Mouse (Mus musculus) hematopoietic stem cell, adult 5-6 weeks (primary cell): Measurements from ENCODE around the gene Klhdc7a. TPM values are rescaled to one million over a fixed set of nuclear protein-coding genes. Genes with fewer than 3 reads are reported as not detected.

ENCODE experiments used
- ATAC-seq, 2 experiments: fragments of 125-278 bp in 1 of 2; replicated peaks in 1 of 2; 2 replicates each; pipeline ENCODE4 v1.8.0; 2016 to 2017; ENCODE audit warnings: inconsistent platforms in 2 of 2, mild to moderate bottlenecking in 2 of 2, moderate number of reproducible peaks in 2 of 2, low read depth in 1 of 2, moderate TSS enrichment in 1 of 2; ENCODE audit not compliant: low FRiP score in 2 of 2, poor library complexity in 2 of 2, severe bottlenecking in 2 of 2, insufficient read depth in 1 of 2, low TSS enrichment in 1 of 2
- total RNA-seq: library from RNA; stranded (forward); fragments of 172-1452, 232-1000 nt; gene quantifications from 2 replicates; pipeline ENCODE4 v1.2.3, GENCODE M21; 2017

Klhdc7a gene
- total RNA-seq, result not detected in 2 replicates

- ATAC-seq, result no peak
Observed at GRCm38 (mm10) chr4:139967922-139968321, at the start of gene Klhdc7a. TSS of gene Klhdc7a (minus strand) at chr4:139968026.

- ATAC-seq, result no peak
Observed at GRCm38 (mm10) chr4:140015916-140016315, 48.1 kb upstream of the Klhdc7a start.

GRCm38 (mm10) chr4:140010728-140011470 lies 43.1 kb upstream of the Klhdc7a start:
- no peak for ATAC-seq

- ATAC-seq, result no peak
Observed at GRCm38 (mm10) chr4:140004932-140005331, 37.1 kb upstream of the Klhdc7a start.

GRCm38 (mm10) chr4:140004170-140004569 lies 36.3 kb upstream of the Klhdc7a start:
- ATAC-seq, result no peak

- ATAC-seq, result no peak
Observed at GRCm38 (mm10) chr4:140002069-140002468, 34.2 kb upstream of the Klhdc7a start.

- ATAC-seq, result no peak
Observed at GRCm38 (mm10) chr4:140000911-140001310, 33.1 kb upstream of the Klhdc7a start.

GRCm38 (mm10) chr4:139999033-139999432 lies 31.2 kb upstream of the Klhdc7a start:
- no peak for ATAC-seq

- ATAC-seq, result no peak
Observed at GRCm38 (mm10) chr4:139995659-139996058, 27.8 kb upstream of the Klhdc7a start.

GRCm38 (mm10) chr4:139993111-139993755 lies 25.4 kb upstream of the Klhdc7a start:
- no peak for ATAC-seq

GRCm38 (mm10) chr4:139986913-139987312 lies 19.1 kb upstream of the Klhdc7a start:
- ATAC-seq, result no peak

GRCm38 (mm10) chr4:139978716-139979115 lies 10.9 kb upstream of the Klhdc7a start:
- ATAC-seq, result no peak

- ATAC-seq, result no peak
Observed at GRCm38 (mm10) chr4:139977308-139977781, 9.5 kb upstream of the Klhdc7a start.

GRCm38 (mm10) chr4:139974506-139974905 lies 6.7 kb upstream of the Klhdc7a start:
- no peak for ATAC-seq

GRCm38 (mm10) chr4:139967475-139967891 lies 343 bp downstream of the Klhdc7a start:
- no peak for ATAC-seq

GRCm38 (mm10) chr4:139966981-139967380 lies 845 bp downstream of the Klhdc7a start:
- ATAC-seq, result no peak

GRCm38 (mm10) chr4:139965596-139966185 lies 2.1 kb downstream of the Klhdc7a start:
- no peak for ATAC-seq

- no peak for ATAC-seq
Observed at GRCm38 (mm10) chr4:139964406-139964805, 3.4 kb downstream of the Klhdc7a start.
